Mouse (Mus musculus): Measurements from ENCODE around the gene Pex6.
A peak's percentile ranks its signal among the peaks of the same experiment; 100 is the strongest.

Pex6 gene

GRCm38 (mm10) chr17:46772404-46773277 lies 61.4 kb downstream of the Pex6 start, which contains the start of gene 2310039H08Rik:
2310039H08Rik (plus strand) TSS chr17:46772635.
- DNase-seq (ENCODE audit: inconsistent age in 2 of 2, low spot score in 1 of 2), result peak; percentile 88 to 97

- peak in 1 of 2 experiments; percentile 60 for DNase-seq (ENCODE audit: inconsistent age in 2 of 2, low spot score in 1 of 2)
Measured at GRCm38 (mm10) chr17:46773278-46774130, 62.2 kb downstream of the Pex6 start.

GRCm38 (mm10) chr17:46774131-46774472 lies 62.8 kb downstream of the Pex6 start:
- peak in 1 of 2 experiments; percentile 59 for DNase-seq (ENCODE audit: inconsistent age in 2 of 2, low spot score in 1 of 2)

GRCm38 (mm10) chr17:46775070-46775469 lies 63.8 kb downstream of the Pex6 start:
- peak in 1 of 2 experiments; percentile 43 for DNase-seq (ENCODE audit: inconsistent age in 2 of 2, low spot score in 1 of 2)
